Mouse (Mus musculus) liver, embryonic 11.5 days (tissue): ENCODE measurements around the gene Tmx1. TPM values are rescaled to one million over a fixed set of nuclear protein-coding genes. Genes with fewer than 3 reads are reported as not detected.

Experiments
- ATAC-seq: fragments of 200-750 bp; cut with Nextera tagmentation; replicated peaks from 2 replicates; pipeline ENCODE4 v1.8.0; 2017; ENCODE audit warnings: moderate number of reproducible peaks, mild to moderate bottlenecking, moderate TSS enrichment, moderate library complexity; ENCODE audit not compliant: low FRiP score
- DNase-seq: peaks from one replicate; pipeline ENCODE4 v3.0.0-alpha.2; 2017; ENCODE audit warnings: low spot score
- H3K27ac ChIP-seq: fragments of 300-500 bp; sonication (generic); 2 replicates; pipeline ENCODE4 v1.5.1; 2014; ENCODE audit warnings: mild to moderate bottlenecking, low read depth, low read length, control low read depth
- H3K27me3 ChIP-seq: fragments of 300-500 bp; sonication (generic); replicated peaks from 2 replicates; pipeline ENCODE4 v1.6.1; 2014; ENCODE audit warnings: low read length, mixed read lengths; ENCODE audit not compliant: control insufficient read depth, insufficient read depth
- H3K36me3 ChIP-seq: fragments of 300-500 bp; sonication (generic); 2 replicates; pipeline ENCODE4 v1.6.1; 2014; ENCODE audit warnings: mild to moderate bottlenecking, low read length, moderate library complexity, mixed read lengths; ENCODE audit not compliant: control insufficient read depth, insufficient read depth
- H3K4me1 ChIP-seq: fragments of 300-500 bp; sonication (generic); replicated peaks from 2 replicates; pipeline ENCODE4 v1.6.1; 2014; ENCODE audit warnings: low read length, mixed read lengths; ENCODE audit not compliant: control insufficient read depth, insufficient read depth
- H3K4me2 ChIP-seq: fragments of 300-500 bp; sonication (generic); 2 replicates; pipeline ENCODE4 v1.6.1; 2014; ENCODE audit warnings: mild to moderate bottlenecking, control low read depth, moderate library complexity
- H3K4me3 ChIP-seq: fragments of 300-500 bp; sonication (generic); 2 replicates; pipeline ENCODE4 v1.5.1; 2014; ENCODE audit warnings: low read depth, low read length, control low read depth
- H3K9ac ChIP-seq: fragments of 300-500 bp; sonication (generic); 2 replicates; pipeline ENCODE4 v1.6.1; 2014; ENCODE audit warnings: low read depth, low read length, control low read depth
- H3K9me3 ChIP-seq: fragments of 300-500 bp; sonication (generic); 2 replicates; pipeline ENCODE4 v1.6.1; 2016; ENCODE audit warnings: low read length, inconsistent platforms, mixed read lengths; ENCODE audit not compliant: control insufficient read depth
- whole genome bisulfite sequencing: fragments of 180-500 bp; shearing (Covaris S2); extraction: QIAGEN DNeasy Blood & Tissue Kit; methylation state at CpG from one replicate; pipeline ENCODE4 v1.1.7; 2014; 5-methylcytosine and 5-hydroxymethylcytosine counted together
- polyA plus RNA-seq: library from polyadenylated mRNA; unstranded; fragments of >200 nt; fragmentation: Nextera tagmentation; extraction: Ambion mirVana; gene quantifications from 2 replicates; pipeline ENCODE4 v1.2.1, GENCODE M21; 2014

Gene Tmx1
- polyA plus RNA-seq, 1 experiment from 2014 or later, result 115 TPM

DNA sequence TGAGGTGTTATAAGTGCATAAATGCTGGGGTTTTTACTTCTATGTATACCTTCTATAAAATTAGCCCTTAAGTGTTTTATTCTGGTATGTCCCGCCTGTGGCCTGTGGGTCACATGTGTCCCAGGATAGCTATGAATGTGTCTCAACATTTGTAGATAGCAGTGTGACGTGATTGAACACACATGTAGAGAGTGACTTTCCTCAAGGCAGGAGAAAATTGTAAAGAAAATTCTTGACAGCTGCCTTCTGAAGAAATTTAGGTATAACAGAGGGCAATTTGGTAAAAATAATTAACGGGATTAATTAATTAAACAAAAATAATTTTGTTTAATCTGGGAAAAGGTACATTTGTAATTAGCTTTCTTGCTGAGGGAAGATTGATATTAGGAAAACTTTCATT is 22.4 kb downstream of the Tmx1 start:
- Histone ChIP-seq H3K9ac (no peak overlapping the region), H3K9me3 (no peaks in the 10 kb centered on the region), H3K36me3 (no peaks in the 10 kb centered on the region), H3K4me1 (0 out of 2 replicates have a peak, but pooled peaks cover 3% of the 10 kb centered on the region), H3K27me3 (no peaks in the 10 kb centered on the region), H3K4me2 (no peak overlapping the region), H3K4me3 (no peak overlapping the region), H3K27ac (no peak overlapping the region)
- ATAC-seq (no peak), DNase-seq (no peak)
- 84% methylated on average over 3 of the region's 3 CpGs for WGBS

GRCm38 (mm10) chr12:70476884-70477576 is 24.1 kb downstream of the Tmx1 start:
- Histone ChIP-seq H3K9ac (no peak overlapping the region), H3K27me3 (no peaks in the 10 kb centered on the region), H3K9me3 (no peaks in the 10 kb centered on the region), H3K4me3 (no peak overlapping the region), H3K36me3 (no peaks in the 10 kb centered on the region), H3K4me2 (peak overlapping the region; percentile 10), H3K4me1 (0 out of 2 replicates have a peak, but pooled peaks cover 3% of the 10 kb centered on the region), H3K27ac (no peak overlapping the region)
- DNase-seq, result no peak
- ATAC-seq, result no peak
- whole genome bisulfite sequencing, result 72% methylated on average over 16 of the region's 16 CpGs

DNA sequence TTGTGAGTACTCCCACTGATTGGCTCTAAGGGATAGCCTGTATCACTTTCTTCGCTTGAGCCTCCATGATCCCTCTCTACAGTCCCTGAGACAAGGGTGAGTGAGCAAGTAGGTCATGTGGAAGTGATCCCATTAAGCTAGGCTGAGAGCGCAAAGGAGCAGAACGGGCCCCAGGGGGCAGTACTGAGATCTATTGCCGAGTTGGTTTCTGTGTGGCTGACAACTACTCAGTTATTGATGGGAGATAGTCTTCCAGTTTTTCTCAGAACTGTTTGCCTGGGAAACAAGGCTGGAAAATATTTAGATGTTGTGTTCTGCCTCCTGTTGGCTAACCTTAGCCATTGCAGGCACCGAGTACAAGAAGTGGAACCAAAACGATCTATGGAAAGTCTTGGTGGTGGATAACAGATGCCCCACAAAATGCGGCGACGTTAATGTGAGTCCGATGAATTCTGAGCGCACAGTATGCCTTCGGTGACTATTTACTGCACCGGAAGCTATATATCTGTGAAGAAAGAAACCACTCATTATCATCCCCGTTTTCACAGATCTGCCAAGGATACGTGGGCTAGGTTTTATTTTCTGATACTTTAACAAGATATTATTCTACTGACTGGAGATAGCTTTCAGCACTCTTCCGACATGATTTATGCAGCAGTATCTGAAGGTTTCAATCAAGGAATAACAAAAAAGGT is 24.8 kb downstream of the Tmx1 start:
- H3K4me3 ChIP-seq, result no peak overlapping the region
- H3K4me2 ChIP-seq, result peak overlapping the region; percentile 1; the same call in 1 of the 2 replicates
- 80% methylated on average over 16 of the region's 16 CpGs for WGBS
- H3K4me1 ChIP-seq, result 0 out of 2 replicates have a peak, but pooled peaks cover 3% of the 10 kb centered on the region
- no peaks in the 10 kb centered on the region for H3K27me3 ChIP-seq
- ATAC-seq (peak; percentile 53; the same call in 1 of the 2 replicates), DNase-seq (no peak)
- no peak overlapping the region for H3K27ac ChIP-seq
- no peaks in the 10 kb centered on the region for H3K9me3 ChIP-seq
- no peak overlapping the region for H3K9ac ChIP-seq
- no peaks in the 10 kb centered on the region for H3K36me3 ChIP-seq

DNA sequence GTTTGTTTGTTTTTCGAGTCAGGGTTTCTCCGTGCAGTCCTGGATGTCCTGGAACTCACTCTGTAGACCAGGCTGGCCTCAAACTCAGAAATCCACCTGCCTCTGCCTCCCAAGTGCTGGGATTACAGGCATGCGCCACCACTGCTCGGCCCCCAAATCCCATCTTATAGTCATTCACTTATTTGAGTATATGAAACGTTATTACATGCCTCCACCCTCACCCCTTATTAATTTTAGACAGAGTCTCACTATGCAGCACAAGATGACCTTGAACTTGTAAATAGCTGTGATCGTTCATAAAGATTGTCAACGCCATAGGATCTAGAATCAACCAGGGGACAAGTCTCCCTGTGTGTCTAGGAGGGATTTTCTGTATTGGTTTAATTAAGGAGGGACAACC is 33.1 kb downstream of the Tmx1 start:
- no peak for DNase-seq
- no peak overlapping the region for H3K27ac ChIP-seq
- no peaks in the 10 kb centered on the region for H3K36me3 ChIP-seq
- no peak overlapping the region for H3K4me3 ChIP-seq
- H3K4me2 ChIP-seq, result no peak overlapping the region
- no peak for ATAC-seq
- no peaks in the 10 kb centered on the region for H3K27me3 ChIP-seq
- no peak overlapping the region for H3K9ac ChIP-seq
- WGBS, result 80% methylated on average over 7 of the region's 7 CpGs
- no peaks in the 10 kb centered on the region for H3K9me3 ChIP-seq
- no peaks in the 10 kb centered on the region for H3K4me1 ChIP-seq

DNA sequence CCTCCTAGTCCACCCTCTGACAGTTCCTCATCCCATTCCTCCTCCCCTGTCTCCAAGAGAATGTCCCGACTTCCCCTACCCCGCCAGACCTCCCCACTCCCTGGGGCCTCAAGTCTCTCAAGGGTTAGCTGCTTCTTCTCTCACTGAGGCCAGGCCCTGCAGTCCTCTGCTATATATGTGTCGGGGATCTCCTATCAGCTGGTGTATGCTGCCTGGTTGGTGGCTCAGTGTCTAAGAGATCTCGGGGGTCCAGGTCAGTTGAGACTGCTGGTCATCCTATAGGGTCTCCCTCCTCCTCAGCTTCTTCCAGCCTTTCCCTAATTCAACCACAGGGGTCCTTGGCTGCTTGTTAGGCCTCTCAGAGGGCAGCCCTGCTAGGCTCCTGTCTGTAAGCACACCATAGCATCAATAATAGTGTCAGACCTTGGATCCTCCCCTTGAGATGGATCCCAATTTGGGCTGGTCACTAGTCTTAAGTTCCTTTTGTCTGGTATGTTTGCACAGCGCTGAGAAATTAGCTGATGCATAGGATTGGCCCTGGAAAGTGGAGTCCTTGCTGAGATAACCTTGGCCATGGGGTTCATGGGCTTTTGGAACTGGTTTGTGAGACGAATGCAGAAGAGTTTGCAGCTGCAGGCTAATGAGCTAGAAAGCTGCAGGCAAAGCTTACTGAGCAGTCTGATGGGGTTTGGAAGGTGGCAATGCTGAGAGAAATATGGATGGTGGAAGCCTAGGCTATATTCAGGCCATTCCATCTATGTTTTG is 34.0 kb downstream of the Tmx1 start:
- Histone ChIP-seq H3K36me3 (no peaks in the 10 kb centered on the region), H3K4me3 (no peak overlapping the region), H3K9ac (no peak overlapping the region), H3K4me1 (no peaks in the 10 kb centered on the region), H3K9me3 (no peaks in the 10 kb centered on the region), H3K27me3 (no peaks in the 10 kb centered on the region), H3K4me2 (no peak overlapping the region), H3K27ac (no peak overlapping the region)
- DNase-seq, result no peak
- 70% methylated on average over 6 of the region's 6 CpGs for WGBS
- ATAC-seq, result no peak

DNA sequence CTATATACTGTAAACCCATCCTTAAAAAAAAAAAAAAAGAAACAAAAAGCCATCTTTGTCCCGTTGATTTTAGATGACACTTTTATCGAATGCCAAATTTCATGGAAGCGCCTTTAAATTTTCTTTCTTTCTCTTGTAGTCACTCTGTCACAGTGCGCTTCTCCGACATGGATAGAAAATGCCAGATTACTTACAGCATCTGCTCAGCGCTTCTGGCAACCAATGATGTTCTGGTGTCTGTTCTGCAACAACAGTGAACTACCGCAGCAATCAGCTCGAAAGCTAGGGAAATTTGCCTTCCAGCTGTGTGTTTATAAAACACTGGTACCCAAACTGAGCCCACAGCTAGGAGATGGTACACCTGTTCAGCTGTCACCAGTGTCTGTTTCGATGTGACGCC is 39.5 kb downstream of the Tmx1 start:
- Histone ChIP-seq H3K9me3 (no peaks in the 10 kb centered on the region), H3K4me3 (no peak overlapping the region), H3K36me3 (no peaks in the 10 kb centered on the region), H3K4me1 (no peaks in the 10 kb centered on the region), H3K27me3 (no peaks in the 10 kb centered on the region), H3K4me2 (no peak overlapping the region), H3K27ac (no peak overlapping the region), H3K9ac (no peak overlapping the region)
- DNase-seq (no peak), ATAC-seq (no peak)
- whole genome bisulfite sequencing, result 90% methylated on average over 10 of the region's 10 CpGs

DNA sequence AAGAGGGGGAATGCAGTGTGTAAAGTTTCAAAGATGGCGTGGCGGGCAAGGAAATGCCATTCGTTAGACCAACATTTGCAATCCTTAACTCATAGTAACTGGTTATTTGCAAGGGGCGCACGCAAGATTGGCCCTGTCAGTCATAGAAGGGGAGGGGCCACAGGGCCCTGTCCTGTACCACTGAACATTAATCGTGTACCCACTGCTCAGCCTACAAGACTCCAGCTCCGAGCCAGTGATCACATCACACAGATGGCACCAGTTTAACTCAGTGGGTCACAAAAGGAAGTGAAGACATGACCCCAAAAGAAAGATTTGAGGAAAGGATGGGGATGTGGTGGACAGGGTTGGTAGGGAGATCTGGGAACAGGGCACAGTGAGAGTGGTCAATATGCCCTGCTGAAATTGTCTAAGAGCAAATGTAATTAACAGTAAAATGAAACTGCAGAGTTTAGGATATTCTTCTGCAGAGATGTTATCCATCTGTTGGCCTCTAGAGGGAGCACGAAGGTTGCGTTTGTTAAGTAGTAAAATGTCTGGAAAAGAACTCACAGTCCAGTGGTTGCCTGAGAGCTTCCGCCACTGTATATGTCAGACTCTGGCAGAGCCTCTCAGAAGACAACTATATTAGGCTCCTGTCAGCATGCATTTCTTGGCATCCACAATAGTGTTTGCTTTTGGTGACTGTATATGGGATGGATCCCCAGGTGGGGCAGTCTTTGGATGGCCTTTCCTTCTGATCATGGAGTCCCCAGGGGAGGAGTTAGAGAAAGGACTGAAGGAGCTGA is 41.8 kb downstream of the Tmx1 start:
- Histone ChIP-seq H3K9me3 (no peaks in the 10 kb centered on the region), H3K4me2 (no peak overlapping the region), H3K36me3 (no peaks in the 10 kb centered on the region), H3K27me3 (no peaks in the 10 kb centered on the region), H3K4me1 (no peaks in the 10 kb centered on the region), H3K27ac (no peak overlapping the region), H3K4me3 (no peak overlapping the region), H3K9ac (no peak overlapping the region)
- WGBS, result 60% methylated on average over 10 of the region's 10 CpGs
- ATAC-seq, result no peak
- DNase-seq, result no peak

- 60% methylated on average over 4 of the region's 4 CpGs for WGBS
- no peak for ATAC-seq
- no peak overlapping the region for H3K27ac ChIP-seq
- H3K4me2 ChIP-seq, result no peak overlapping the region
- H3K9me3 ChIP-seq, result no peaks in the 10 kb centered on the region
- no peak for DNase-seq
- H3K27me3 ChIP-seq, result no peaks in the 10 kb centered on the region
- H3K36me3 ChIP-seq, result no peaks in the 10 kb centered on the region
- H3K9ac ChIP-seq, result no peak overlapping the region
- H3K4me1 ChIP-seq, result no peaks in the 10 kb centered on the region
- no peak overlapping the region for H3K4me3 ChIP-seq
These were observed 42.5 kb downstream of the Tmx1 start for GRCm38 (mm10) chr12:70495282-70495922.
